Mouse (Mus musculus): ENCODE data around the gene Gm5089. TPM values are rescaled to one million over a fixed set of nuclear protein-coding genes. Genes with fewer than 3 reads are reported as not detected.

Gene Gm5089
- total RNA-seq (2021) = not detected

- DNase-seq (ENCODE audit: low spot score) = no peak
- intact Hi-C loops (cut with DNase I) = no loop called here
Measured at GRCm38 (mm10) chr14:122450496-122451382, at the start of gene Gm5089. TSS of gene Gm5089 (minus strand) at chr14:122451115.

- DNase-seq (ENCODE audit: low spot score) = no peak
- intact Hi-C loops (cut with DNase I) = no loop called here
Measured at GRCm38 (mm10) chr14:122492015-122492414, 41.1 kb upstream of the Gm5089 start.

GRCm38 (mm10) chr14:122491521-122491920, 40.6 kb upstream of the Gm5089 start:
- DNase-seq (ENCODE audit: low spot score) = no peak
- intact Hi-C loops (cut with DNase I) = no loop called here

GRCm38 (mm10) chr14:122490441-122491328, 39.8 kb upstream of the Gm5089 start, which contains the start of gene Gm10837:
TSS of gene Gm10837 (plus strand) at chr14:122490586.
- intact Hi-C loops (cut with DNase I) = no loop called here
- DNase-seq (ENCODE audit: low spot score) = no peak

GRCm38 (mm10) chr14:122489686-122490414, 38.9 kb upstream of the Gm5089 start:
- intact Hi-C loops (cut with DNase I) = loop anchor here (2.0 kb wide), 2 partner anchors 17 to 83 kb away; no protein-coding TSS in a partner anchor
- DNase-seq (ENCODE audit: low spot score) = no peak

GRCm38 (mm10) chr14:122489041-122489440, 38.1 kb upstream of the Gm5089 start:
- DNase-seq (ENCODE audit: low spot score) = no peak
- intact Hi-C loops (cut with DNase I) = loop anchor here (2.0 kb wide), 2 partner anchors 16 to 82 kb away; no protein-coding TSS in a partner anchor

GRCm38 (mm10) chr14:122487366-122487765, 36.5 kb upstream of the Gm5089 start:
- DNase-seq (ENCODE audit: low spot score) = no peak
- intact Hi-C loops (cut with DNase I) = no loop called here

- intact Hi-C loops (cut with DNase I) = no loop called here
- no peak for DNase-seq (ENCODE audit: low spot score)
Measured at GRCm38 (mm10) chr14:122486611-122487010, 35.7 kb upstream of the Gm5089 start.

GRCm38 (mm10) chr14:122485635-122486181, 34.8 kb upstream of the Gm5089 start:
- intact Hi-C loops (cut with DNase I) = no loop called here
- DNase-seq (ENCODE audit: low spot score) = no peak

- intact Hi-C loops (cut with DNase I) = no loop called here
- no peak for DNase-seq (ENCODE audit: low spot score)
Measured at GRCm38 (mm10) chr14:122484844-122485551, 34.1 kb upstream of the Gm5089 start.

GRCm38 (mm10) chr14:122484458-122484843, 33.5 kb upstream of the Gm5089 start:
- no peak for DNase-seq (ENCODE audit: low spot score)
- intact Hi-C loops (cut with DNase I) = no loop called here

GRCm38 (mm10) chr14:122483556-122484421, 32.9 kb upstream of the Gm5089 start:
- no peak for DNase-seq (ENCODE audit: low spot score)
- intact Hi-C loops (cut with DNase I) = no loop called here

GRCm38 (mm10) chr14:122483024-122483385, 32.1 kb upstream of the Gm5089 start:
- DNase-seq (ENCODE audit: low spot score) = no peak
- intact Hi-C loops (cut with DNase I) = no loop called here

GRCm38 (mm10) chr14:122482081-122483023, 31.4 kb upstream of the Gm5089 start:
- intact Hi-C loops (cut with DNase I) = no loop called here
- no peak for DNase-seq (ENCODE audit: low spot score)

- DNase-seq (ENCODE audit: low spot score) = no peak
- intact Hi-C loops (cut with DNase I) = no loop called here
Measured at GRCm38 (mm10) chr14:122481181-122481580, 30.3 kb upstream of the Gm5089 start.

- intact Hi-C loops (cut with DNase I) = no loop called here
- DNase-seq (ENCODE audit: low spot score) = no peak
Measured at GRCm38 (mm10) chr14:122480355-122480754, 29.4 kb upstream of the Gm5089 start.
